Comparison of ENCODE assay signal across 7 mouse cellular contexts in genomic region chr6:48840973-48841625, GRCm38 (mm10). TPM values are rescaled to one million over a fixed set of nuclear protein-coding genes. Genes with fewer than 3 reads are reported as not detected.
DNase-seq lines count a peak whose midpoint lies in the region; ATAC-seq and TF ChIP-seq lines count a peak whose summit lies in the region.

TSS of gene Tmem176b (minus strand) at chr6:48841496.

- ATAC-seq in embryonic facial prominence, embryonic 14.5 days (ENCODE audit: low read depth) = peak; percentile 95
- peak; percentile 89 for ATAC-seq in limb, embryonic 11.5 days (ENCODE audit: insufficient number of reproducible peaks, low FRiP score, low TSS enrichment, low read depth)
- peak; percentile 86 for ATAC-seq in midbrain, embryonic 12.5 days (ENCODE audit: low FRiP score, low read depth)

- H3K4me3 ChIP-seq in embryonic facial prominence, embryonic 14.5 days (ENCODE audit: low read depth, low read length) = peak within 1 kb of the TSS; percentile 47
- H3K4me3 ChIP-seq in limb, embryonic 11.5 days (ENCODE audit: low read depth, low read length) = peak within 1 kb of the TSS; percentile 40
- peak within 1 kb of the TSS; percentile 38 for H3K4me3 ChIP-seq in midbrain, embryonic 12.5 days
- H3K4me3 ChIP-seq in spleen, adult 2 months (ENCODE audit: extremely low read depth, insufficient read depth, insufficient read length) = peak within 1 kb of the TSS; percentile 50

- peak within 1 kb of the TSS; percentile 87 for H3K27ac ChIP-seq in embryonic facial prominence, embryonic 14.5 days (replicated peaks; ENCODE audit: low read depth, low read length)
- H3K27ac ChIP-seq in limb, embryonic 11.5 days (replicated peaks; ENCODE audit: low read depth, low read length) = peak within 1 kb of the TSS; percentile 56; the same call in 1 of the 2 replicates
- H3K27ac ChIP-seq in midbrain, embryonic 12.5 days (replicated peaks) = peak within 1 kb of the TSS; percentile 64
- peak within 1 kb of the TSS; percentile 66 for H3K27ac ChIP-seq in spleen, adult 2 months (ENCODE audit: insufficient read depth, low read length)

- TF ChIP-seq POLR2A in spleen, adult 2 months (IDR thresholded peaks at IDR 0.05; ENCODE audit: low read depth, low read length) = no peak

- DNase-seq in adrenal gland, postnatal 4 days (ENCODE audit: low spot score in 2 of 2) = peak; percentile 82 to 94
- peak; percentile 98 for DNase-seq in embryonic facial prominence, embryonic 14.5 days (ENCODE audit: low spot score)
- peak; percentile 87 for DNase-seq in heart, adult 8-10 months (ENCODE audit: low spot score)
- peak; percentile 98 to 99 for DNase-seq in kidney, adult 8-10 months
- DNase-seq in limb, embryonic 11.5 days (ENCODE audit: low spot score) = peak; percentile 85
- peak in 1 of 2 experiments; percentile 43 for DNase-seq in spleen, adult 2 months (ENCODE audit: low read depth in 1 of 2, low spot score in 2 of 2)

- H3K27me3 ChIP-seq in embryonic facial prominence, embryonic 14.5 days (replicated peaks; ENCODE audit: control insufficient read depth, insufficient read depth, low read length) = no peaks in the 10 kb centered on the region
- no peaks in the 10 kb centered on the region for H3K27me3 ChIP-seq in limb, embryonic 11.5 days (ENCODE audit: control insufficient read depth, insufficient read depth, low read length)
- H3K27me3 ChIP-seq in midbrain, embryonic 12.5 days = no peaks in the 10 kb centered on the region
- H3K27me3 ChIP-seq in spleen, adult 2 months (ENCODE audit: control insufficient read depth, insufficient read depth, low read length) = no peaks in the 10 kb centered on the region

- TF ChIP-seq CTCF in spleen, adult 2 months (IDR thresholded peaks at IDR 0.05; ENCODE audit: extremely low read depth, insufficient read depth, insufficient read length, insufficient replicate concordance) = no peak

- WGBS in embryonic facial prominence, embryonic 14.5 days = 2% methylated on average over 5 of the region's 6 CpGs
- WGBS in limb, embryonic 11.5 days = 4% methylated on average over 6 of the region's 6 CpGs
- WGBS in midbrain, embryonic 12.5 days = 12% methylated on average over 6 of the region's 6 CpGs
- WGBS in spleen, adult 2 months = 20% methylated on average over 6 of the region's 6 CpGs

- peaks cover 32% of the 10 kb centered on the region for H3K4me1 ChIP-seq in embryonic facial prominence, embryonic 14.5 days (ENCODE audit: control insufficient read depth, insufficient read depth, low read length)
- peaks cover 23% of the 10 kb centered on the region for H3K4me1 ChIP-seq in limb, embryonic 11.5 days (ENCODE audit: control insufficient read depth, insufficient read depth, low read length)
- H3K4me1 ChIP-seq in midbrain, embryonic 12.5 days = peaks cover 35% of the 10 kb centered on the region
- peaks cover 2% of the 10 kb centered on the region; the same call in 1 of the 2 replicates for H3K4me1 ChIP-seq in spleen, adult 2 months (ENCODE audit: control insufficient read depth, insufficient read depth, insufficient read length)

- H3K9me3 ChIP-seq in embryonic facial prominence, embryonic 14.5 days (ENCODE audit: control insufficient read depth, low read length) = no peaks in the 10 kb centered on the region
- H3K9me3 ChIP-seq in limb, embryonic 11.5 days (ENCODE audit: control insufficient read depth, low read length) = no peaks in the 10 kb centered on the region
- no peaks in the 10 kb centered on the region for H3K9me3 ChIP-seq in midbrain, embryonic 12.5 days

- peak within 1 kb of the TSS; percentile 78 for H3K4me2 ChIP-seq in embryonic facial prominence, embryonic 14.5 days (ENCODE audit: low read depth, low read length)
- H3K4me2 ChIP-seq in limb, embryonic 11.5 days (ENCODE audit: low read depth, severe bottlenecking) = peak within 1 kb of the TSS; percentile 58
- peak within 1 kb of the TSS; percentile 49 for H3K4me2 ChIP-seq in midbrain, embryonic 12.5 days (replicated peaks)

- peaks cover 38% of the 10 kb centered on the region for H3K36me3 ChIP-seq in embryonic facial prominence, embryonic 14.5 days (ENCODE audit: control insufficient read depth, insufficient read depth, low read length)
- H3K36me3 ChIP-seq in limb, embryonic 11.5 days (ENCODE audit: control insufficient read depth, insufficient read depth, low read length) = no peaks in the 10 kb centered on the region
- H3K36me3 ChIP-seq in midbrain, embryonic 12.5 days = no peaks in the 10 kb centered on the region; the same call in 1 of the 2 replicates
- no peaks in the 10 kb centered on the region for H3K36me3 ChIP-seq in spleen, adult 2 months (ENCODE audit: control insufficient read depth, insufficient read depth, low read length)

- peak within 1 kb of the TSS; percentile 74 for H3K9ac ChIP-seq in embryonic facial prominence, embryonic 14.5 days (ENCODE audit: low read depth, low read length)
- H3K9ac ChIP-seq in limb, embryonic 11.5 days (ENCODE audit: low read length) = peak within 1 kb of the TSS; percentile 58
- H3K9ac ChIP-seq in midbrain, embryonic 12.5 days (replicated peaks) = peak within 1 kb of the TSS; percentile 45; the same call in 1 of the 2 replicates

RNA-seq across cellular contexts. Expression of gene Tmem176b, which starts in this region (rescaled TPM):
- 100 to 1,000 TPM; 443 to 458 TPM for total RNA-seq in adrenal gland, postnatal 4 days (2021)
- polyA plus RNA-seq in embryonic facial prominence, embryonic 14.5 days (2014; fragmentation: Nextera tagmentation; extraction: Ambion mirVana) = 244 and 254 TPM in 2 replicates
- total RNA-seq in heart, adult 8-10 months (2022) = 10 to 100 TPM; 34.1 to 50.4 (median 41.2) TPM
- polyA plus RNA-seq in limb, embryonic 11.5 days (2014; fragmentation: Nextera tagmentation; extraction: Ambion mirVana) = 74.1 and 78.4 TPM in 2 replicates
- polyA plus RNA-seq in midbrain, embryonic 12.5 days (2016; fragmentation: Nextera tagmentation; extraction: Ambion mirVana) = 64.5 and 86.7 TPM in 2 replicates
- 199 TPM in 2 replicates for polyA plus RNA-seq in spleen, adult 2 months (2012; rRNA removed)

Comparison
In these comparisons a context has a peak if more than half of its experiments do, and no peak if none do; other contexts are left out.
1. RNA of gene Tmem176b (total RNA-seq): 443 to 458 TPM in adrenal gland, postnatal 4 days; 34.1 to 50.4 TPM in heart, adult 8-10 months; every median in the first group is over 4 times any median in the second.
2. Peak in every context shown above with its lines, with median percentiles within 50 percentile points of each other: ATAC-seq, H3K27ac ChIP-seq, H3K4me2 ChIP-seq, H3K4me3 ChIP-seq and H3K9ac ChIP-seq.